Mouse (Mus musculus): ENCODE results near the gene Agap2. TPM values are rescaled to one million over a fixed set of nuclear protein-coding genes. Genes with fewer than 3 reads are reported as not detected.

The Agap2 gene
- polyA plus RNA-seq, 1 experiment from 2014 or later, result 0.32 TPM

DNA sequence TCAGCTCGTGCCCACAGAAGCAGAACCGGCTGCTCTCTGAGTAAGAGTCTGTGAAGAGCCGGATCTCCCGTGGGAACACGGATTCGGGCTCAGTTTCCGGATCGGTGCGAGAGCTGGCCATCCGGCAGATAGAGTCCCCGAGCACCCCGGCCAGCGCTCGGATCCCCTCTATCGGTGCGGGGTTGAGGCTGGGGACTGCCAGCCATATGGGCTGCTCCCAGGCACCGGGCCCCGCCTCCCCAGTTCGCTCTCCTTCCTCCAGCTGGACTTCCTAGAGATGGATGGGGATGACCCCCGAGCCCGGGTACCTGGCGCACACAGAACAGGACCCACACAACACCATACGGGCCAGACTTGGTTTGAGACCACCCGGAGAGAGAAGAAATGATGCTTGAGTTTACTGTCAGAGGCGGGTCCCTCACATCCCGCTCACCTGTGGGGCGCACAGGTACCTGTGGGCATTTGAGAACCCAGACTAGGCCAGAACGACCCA lies 33.8 kb upstream of the Agap2 start, which contains the start of the genes Mettl1 and Eef1akmt3:
Gene Mettl1, plus strand, starts transcription at position 141 of the 493 bp plus-strand sequence.
Gene Eef1akmt3, minus strand, starts transcription at position 240 of the 493 bp plus-strand sequence.
- no peaks in the 10 kb centered on the region for H3K9me3 ChIP-seq (ENCODE audit: low read length)
- no peaks in the 10 kb centered on the region for H3K36me3 ChIP-seq (ENCODE audit: insufficient read depth, low read length)
- H3K27me3 ChIP-seq (replicated peaks; ENCODE audit: insufficient read depth, low read length), result no peaks in the 10 kb centered on the region
- H3K27ac ChIP-seq (ENCODE audit: low read length), result 0 out of 2 replicates have a peak within 1 kb of the TSS, but pooled peaks have one; percentile 4
- DNase-seq (ENCODE audit: low spot score), result peak; percentile 33
- H3K4me2 ChIP-seq (replicated peaks; ENCODE audit: low read depth, low read length), result peak within 1 kb of the TSS; percentile 97
- no peak for TF ChIP-seq EP300 (IDR thresholded peaks at IDR 0.05)
- TF ChIP-seq CTCF (IDR thresholded peaks at IDR 0.05), result no peak
- peak within 1 kb of the TSS; percentile 69 for H3K4me3 ChIP-seq (ENCODE audit: low read depth, low read length)
- peak; percentile 49 for ATAC-seq
- H3K9ac ChIP-seq (replicated peaks; ENCODE audit: low read depth), result peak within 1 kb of the TSS; percentile 46
- under 1% methylated on average over 28 of the region's 28 CpGs for WGBS
- peaks cover 3% of the 10 kb centered on the region; the same call in 1 of the 2 replicates for H3K4me1 ChIP-seq (ENCODE audit: insufficient read depth, low read depth, low read length)

DNA sequence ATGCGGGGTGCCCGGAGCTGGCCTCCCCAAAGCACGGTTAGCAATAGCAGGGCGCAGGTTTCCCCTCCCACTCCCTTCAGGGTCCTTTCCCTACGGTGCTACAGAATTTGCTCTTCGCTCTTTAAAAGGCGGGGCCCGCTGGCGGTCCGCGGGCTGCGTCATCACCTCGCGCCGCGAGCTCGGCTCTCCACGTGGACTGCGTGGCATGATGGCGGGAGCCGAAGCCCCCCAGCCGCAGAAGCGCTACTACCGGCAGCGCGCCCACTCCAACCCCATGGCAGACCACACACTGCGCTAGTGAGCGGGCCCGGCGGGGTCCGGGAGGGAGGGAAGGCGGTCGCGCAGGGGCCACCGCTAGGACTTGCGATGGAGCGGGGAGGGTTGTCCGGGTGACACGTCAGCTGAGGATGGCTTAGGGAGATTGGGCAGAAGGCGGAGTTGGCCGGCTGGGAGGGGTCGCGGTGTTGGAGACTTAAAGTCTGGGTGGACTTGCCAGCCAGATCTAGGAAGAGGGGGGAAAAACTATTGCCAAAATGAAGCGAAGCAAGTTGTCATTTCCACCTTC lies 33.2 kb upstream of the Agap2 start:
- Histone ChIP-seq H3K4me2 (replicated peaks; ENCODE audit: low read depth, low read length) (peak overlapping the region; percentile 97), H3K36me3 (ENCODE audit: insufficient read depth, low read length) (no peaks in the 10 kb centered on the region), H3K9me3 (ENCODE audit: low read length) (no peaks in the 10 kb centered on the region), H3K27me3 (replicated peaks; ENCODE audit: insufficient read depth, low read length) (no peaks in the 10 kb centered on the region), H3K9ac (replicated peaks; ENCODE audit: low read depth) (peak overlapping the region; percentile 46; the same call in 1 of the 2 replicates), H3K27ac (ENCODE audit: low read length) (0 out of 2 replicates have a peak overlapping the region, but pooled peaks have one; percentile 4), H3K4me1 (ENCODE audit: insufficient read depth, low read depth, low read length) (peaks cover 3% of the 10 kb centered on the region; the same call in 1 of the 2 replicates), H3K4me3 (ENCODE audit: low read depth, low read length) (peak overlapping the region; percentile 69)
- ATAC-seq (peak; percentile 94), DNase-seq (ENCODE audit: low spot score) (peak; percentile 88)
- WGBS, result under 1% methylated on average over 44 of the region's 44 CpGs
- TF ChIP-seq EP300 (IDR thresholded peaks at IDR 0.05) (no peak), CTCF (IDR thresholded peaks at IDR 0.05) (no peak)

DNA sequence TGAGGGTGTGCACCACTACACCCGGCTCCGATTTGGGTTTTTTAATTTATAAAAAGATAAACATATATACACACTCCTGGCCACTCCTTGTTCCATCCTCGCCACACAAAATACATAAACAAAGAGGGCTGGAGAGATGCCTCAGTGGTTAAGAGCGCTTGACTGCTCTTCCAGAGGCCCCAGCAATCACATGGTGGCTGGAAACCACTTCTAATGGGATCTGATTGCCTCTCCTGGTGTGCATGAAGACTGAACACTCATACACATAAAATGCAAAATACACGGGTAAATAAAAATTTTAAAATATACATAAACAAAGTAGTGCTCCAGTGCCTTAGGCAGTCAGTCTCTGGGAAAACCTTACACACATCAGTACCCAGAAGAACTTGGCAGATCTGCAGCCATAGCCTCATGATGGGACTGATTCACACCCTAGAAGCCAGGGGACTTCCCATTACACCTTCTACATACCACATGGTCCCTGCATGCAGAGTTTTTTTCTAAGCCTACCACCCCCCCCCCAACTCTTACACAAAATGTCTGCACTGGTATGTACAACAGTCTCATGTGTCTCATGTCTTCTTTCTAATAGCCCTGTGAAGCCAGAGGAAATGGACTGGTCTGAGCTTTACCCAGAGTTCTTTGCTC lies 32.5 kb upstream of the Agap2 start:
- ATAC-seq, result no peak
- H3K4me1 ChIP-seq (ENCODE audit: insufficient read depth, low read depth, low read length), result peaks cover 3% of the 10 kb centered on the region; the same call in 1 of the 2 replicates
- peak overlapping the region; percentile 69 for H3K4me3 ChIP-seq (ENCODE audit: low read depth, low read length)
- no peaks in the 10 kb centered on the region for H3K27me3 ChIP-seq (replicated peaks; ENCODE audit: insufficient read depth, low read length)
- H3K4me2 ChIP-seq (replicated peaks; ENCODE audit: low read depth, low read length), result peak overlapping the region; percentile 97
- TF ChIP-seq EP300 (IDR thresholded peaks at IDR 0.05) (no peak), CTCF (IDR thresholded peaks at IDR 0.05) (no peak)
- 0 out of 2 replicates have a peak overlapping the region, but pooled peaks have one; percentile 4 for H3K27ac ChIP-seq (ENCODE audit: low read length)
- 0 out of 2 replicates have a peak overlapping the region, but pooled peaks have one; percentile 46 for H3K9ac ChIP-seq (replicated peaks; ENCODE audit: low read depth)
- H3K9me3 ChIP-seq (ENCODE audit: low read length), result no peaks in the 10 kb centered on the region
- WGBS, result 7% methylated on average over 5 of the region's 5 CpGs
- no peak for DNase-seq (ENCODE audit: low spot score)
- H3K36me3 ChIP-seq (ENCODE audit: insufficient read depth, low read length), result no peaks in the 10 kb centered on the region

DNA sequence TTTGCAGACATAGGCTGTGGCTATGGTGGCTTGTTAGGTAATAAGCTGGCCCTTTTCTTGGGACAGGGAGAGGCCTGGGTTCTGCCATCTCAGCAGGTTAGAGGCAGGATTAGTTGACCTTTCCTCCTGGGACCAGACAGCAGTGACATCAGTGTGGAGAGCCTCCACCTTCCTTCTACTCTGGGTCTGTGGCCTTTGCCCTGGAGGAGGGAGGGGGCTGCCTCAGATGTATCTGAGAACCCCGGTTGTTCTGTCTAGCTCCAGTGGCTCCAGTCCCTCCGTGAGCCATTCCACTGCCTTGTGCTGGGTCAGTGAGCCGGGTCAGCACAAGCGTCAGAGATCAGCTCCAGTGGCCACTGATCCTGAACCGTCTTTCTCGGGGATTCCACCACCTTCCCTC lies 31.9 kb upstream of the Agap2 start:
- no peak overlapping the region for H3K4me3 ChIP-seq (ENCODE audit: low read depth, low read length)
- TF ChIP-seq EP300 (IDR thresholded peaks at IDR 0.05) (no peak), CTCF (IDR thresholded peaks at IDR 0.05) (no peak)
- H3K27ac ChIP-seq (ENCODE audit: low read length), result no peak overlapping the region
- H3K4me2 ChIP-seq (replicated peaks; ENCODE audit: low read depth, low read length), result no peak overlapping the region
- 80% methylated on average over 6 of the region's 6 CpGs for WGBS
- H3K27me3 ChIP-seq (replicated peaks; ENCODE audit: insufficient read depth, low read length), result peaks cover 5% of the 10 kb centered on the region; the same call in 1 of the 2 replicates
- no peak for ATAC-seq
- no peaks in the 10 kb centered on the region for H3K9me3 ChIP-seq (ENCODE audit: low read length)
- H3K36me3 ChIP-seq (ENCODE audit: insufficient read depth, low read length), result no peaks in the 10 kb centered on the region
- peaks cover 3% of the 10 kb centered on the region; the same call in 1 of the 2 replicates for H3K4me1 ChIP-seq (ENCODE audit: insufficient read depth, low read depth, low read length)
- H3K9ac ChIP-seq (replicated peaks; ENCODE audit: low read depth), result no peak overlapping the region
- DNase-seq (ENCODE audit: low spot score), result no peak

- H3K4me2 ChIP-seq (replicated peaks; ENCODE audit: low read depth, low read length), result peak within 1 kb of the TSS; percentile 38
- WGBS, result 30% methylated on average over 5 of the region's 5 CpGs
- no peak for TF ChIP-seq CTCF (IDR thresholded peaks at IDR 0.05)
- no peak for TF ChIP-seq EP300 (IDR thresholded peaks at IDR 0.05)
- ATAC-seq (no peak), DNase-seq (ENCODE audit: low spot score) (no peak)
- no peaks in the 10 kb centered on the region for H3K9me3 ChIP-seq (ENCODE audit: low read length)
- H3K4me3 ChIP-seq (ENCODE audit: low read depth, low read length), result peak within 1 kb of the TSS; percentile 28
- no peak within 1 kb of the TSS for H3K27ac ChIP-seq (ENCODE audit: low read length)
- no peaks in the 10 kb centered on the region for H3K36me3 ChIP-seq (ENCODE audit: insufficient read depth, low read length)
- peaks cover 10% of the 10 kb centered on the region; the same call in 1 of the 2 replicates for H3K4me1 ChIP-seq (ENCODE audit: insufficient read depth, low read depth, low read length)
- H3K9ac ChIP-seq (replicated peaks; ENCODE audit: low read depth), result no peak within 1 kb of the TSS
- H3K27me3 ChIP-seq (replicated peaks; ENCODE audit: insufficient read depth, low read length), result peaks cover 28% of the 10 kb centered on the region
Observed at GRCm38 (mm10) chr10:127047954-127048353, 27.1 kb upstream of the Agap2 start, which contains the start of gene Cyp27b1. Cyp27b1 (plus strand) TSS chr10:127048250.

All from lung, postnatal 0 days (tissue).